Mouse (Mus musculus) urinary bladder, postnatal 0 days (tissue): ENCODE measurements around the gene Rtn1. TPM values are rescaled to one million over a fixed set of nuclear protein-coding genes. Genes with fewer than 3 reads are reported as not detected.

Experiments
- polyA plus RNA-seq: library from polyadenylated mRNA; unstranded; fragments of >200 nt; fragmentation: Nextera tagmentation; extraction: Ambion mirVana; gene quantifications from 2 replicates; pipeline ENCODE4 v1.2.1, GENCODE M21; 2015

Rtn1 gene
- 2.4 and 2.9 TPM in 2 replicates for polyA plus RNA-seq

DNA sequence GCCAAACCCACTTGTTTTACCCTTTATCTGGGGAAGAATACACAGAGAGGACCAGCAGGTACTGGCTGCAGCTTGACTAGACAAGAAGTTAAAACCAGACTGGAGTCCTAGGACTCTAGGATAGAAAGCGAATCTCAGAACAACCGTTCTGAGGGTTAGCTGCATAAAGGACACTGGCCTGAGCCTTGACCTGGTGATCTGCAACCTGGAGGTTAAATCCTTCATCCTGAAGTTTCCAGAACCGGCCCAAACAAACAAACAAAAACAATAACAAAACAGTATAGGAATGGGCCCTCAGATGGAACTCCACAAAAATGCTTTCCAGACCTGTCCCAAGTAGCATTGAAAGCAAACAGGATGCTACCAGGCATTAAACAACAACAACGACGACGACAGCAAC is at the start of gene Rtn1:
TSS of gene Rtn1 (minus strand) at position 101 of the 400 bp plus-strand sequence.

DNA sequence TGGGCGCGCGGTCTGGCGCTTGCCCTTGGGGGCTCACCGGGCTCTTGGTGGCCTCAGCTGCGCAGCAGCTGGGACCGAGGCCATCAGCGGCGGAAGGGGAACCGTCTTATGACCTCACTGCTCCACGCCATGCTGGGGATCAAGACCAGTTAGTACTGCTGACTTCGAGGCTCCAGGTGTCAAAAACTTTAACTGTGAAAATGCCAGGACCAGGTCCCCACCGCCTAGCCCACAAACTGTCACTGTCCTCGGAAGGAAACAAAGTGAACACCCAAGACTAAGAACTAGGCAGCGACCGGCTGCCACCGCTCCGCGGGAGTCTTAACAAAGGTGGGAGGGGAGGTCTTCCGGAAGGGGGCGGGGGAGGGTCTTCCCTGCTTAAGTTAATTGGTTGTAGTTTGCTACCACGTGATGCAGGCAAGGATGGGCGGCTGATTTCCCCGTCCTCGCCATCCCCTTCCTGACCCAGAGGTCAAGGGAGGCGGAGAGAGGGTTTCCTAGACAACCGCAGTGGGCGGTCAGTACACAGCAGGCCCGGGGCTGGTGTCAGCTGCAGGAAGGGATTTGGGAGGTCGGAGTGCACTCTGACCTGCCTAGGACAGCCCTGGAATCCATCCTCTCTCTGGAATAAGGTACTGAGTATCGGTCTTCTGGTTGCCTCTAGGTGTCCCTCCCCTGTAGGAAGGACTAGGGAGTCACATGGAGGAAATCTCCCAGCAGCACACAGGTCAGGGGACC is 33.2 kb upstream of the Rtn1 start, which contains the start of gene Lrrc9:
TSS of gene Lrrc9 (plus strand) at position 28 of the 738 bp plus-strand sequence.

DNA sequence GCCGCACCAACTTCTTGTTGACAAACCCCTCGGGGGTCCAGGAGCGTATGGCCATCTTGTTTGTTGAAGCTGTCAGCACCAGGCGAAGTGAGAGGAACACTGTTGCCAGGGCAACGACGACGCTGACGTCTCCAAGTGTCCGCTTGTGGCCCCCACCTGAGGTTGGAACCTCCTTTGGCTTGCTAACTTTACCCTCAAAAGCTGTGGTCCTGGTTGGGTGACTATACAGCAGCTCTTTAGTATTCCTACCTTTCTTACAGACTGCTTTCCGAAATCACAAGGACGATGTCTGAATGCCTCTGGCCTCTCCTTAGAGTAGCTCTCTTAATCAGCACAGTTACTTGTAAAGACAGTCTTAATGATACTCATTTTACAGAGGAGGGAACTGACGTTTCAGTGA is 223.9 kb downstream of the Rtn1 start, which contains the start of gene Ccdc175:
TSS of gene Ccdc175 (minus strand) at position 101 of the 400 bp plus-strand sequence.

Other genes with a start within 250 kb of the Rtn1 start
- not detected in 2 replicates for gene Ccdc175, start 224.0 kb downstream of the Rtn1 start, polyA plus RNA-seq
- gene Lrrc9, start 32.8 kb upstream of the Rtn1 start, polyA plus RNA-seq: 0.06 TPM in 1 of 2 replicates, not detected in the other
- gene Pcnx4, start 127.3 kb upstream of the Rtn1 start, polyA plus RNA-seq: 5.9 and 6.0 TPM in 2 replicates
- not detected in 2 replicates for gene Gm4756, start 240.6 kb upstream of the Rtn1 start, polyA plus RNA-seq